Mouse (Mus musculus): ENCODE measurements around the gene Gli2. TPM values are rescaled to one million over a fixed set of nuclear protein-coding genes. Genes with fewer than 3 reads are reported as not detected.

The Gli2 gene
- total RNA-seq, 2 experiments from 2014 or later: 4.6 to 4.8 TPM

DNA sequence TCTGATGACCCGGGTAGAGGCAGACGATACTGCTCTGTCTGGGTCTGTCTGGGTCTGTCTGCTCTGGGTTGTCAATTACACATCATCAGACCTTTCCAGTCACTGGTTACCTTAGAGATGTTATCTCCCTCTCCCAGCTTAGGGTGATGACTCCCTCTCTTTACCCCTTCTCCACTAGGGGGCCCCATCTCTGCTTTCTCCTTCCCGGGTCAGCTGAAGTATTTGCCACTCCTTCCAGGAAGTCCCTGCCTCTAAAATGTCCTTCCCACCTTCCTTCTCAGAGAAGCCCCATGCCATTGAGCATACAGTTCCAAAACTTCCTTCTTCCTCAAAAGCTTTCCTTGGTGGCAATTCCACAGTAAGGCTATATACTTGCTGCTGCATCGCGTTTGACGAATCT lies 21.5 kb upstream of the Gli2 start:
- no peak for DNase-seq (ENCODE audit: low spot score in 2 of 2)
- Histone ChIP-seq H3K27ac (no peak overlapping the region), H3K4me3 (no peak overlapping the region)
- TF ChIP-seq CTCF (conservative IDR thresholded peaks at IDR 0.05): peak; percentile 53

DNA sequence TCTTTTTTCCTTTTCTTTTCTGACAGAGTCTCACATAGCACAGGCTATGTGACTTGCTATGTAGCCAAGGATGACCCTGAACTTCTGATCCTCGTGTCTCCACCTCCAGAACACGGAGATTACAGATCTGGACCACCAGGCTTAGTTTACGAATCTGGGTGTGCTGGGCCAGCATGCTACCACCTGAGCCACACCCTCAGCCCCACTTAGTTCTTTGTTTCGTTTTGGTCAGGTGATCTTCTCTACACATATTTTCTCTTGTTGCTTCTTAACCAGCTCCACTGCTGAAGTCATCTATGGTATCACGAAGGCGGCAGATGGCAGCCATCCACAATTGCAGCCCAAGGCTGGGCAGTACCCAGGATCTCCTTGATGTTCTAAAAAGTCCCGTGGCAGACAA lies 20.5 kb upstream of the Gli2 start:
- TF ChIP-seq CTCF (conservative IDR thresholded peaks at IDR 0.05): no peak
- DNase-seq (ENCODE audit: low spot score in 2 of 2): no peak
- H3K4me3 ChIP-seq: no peak overlapping the region
- no peak overlapping the region for H3K27ac ChIP-seq

DNA sequence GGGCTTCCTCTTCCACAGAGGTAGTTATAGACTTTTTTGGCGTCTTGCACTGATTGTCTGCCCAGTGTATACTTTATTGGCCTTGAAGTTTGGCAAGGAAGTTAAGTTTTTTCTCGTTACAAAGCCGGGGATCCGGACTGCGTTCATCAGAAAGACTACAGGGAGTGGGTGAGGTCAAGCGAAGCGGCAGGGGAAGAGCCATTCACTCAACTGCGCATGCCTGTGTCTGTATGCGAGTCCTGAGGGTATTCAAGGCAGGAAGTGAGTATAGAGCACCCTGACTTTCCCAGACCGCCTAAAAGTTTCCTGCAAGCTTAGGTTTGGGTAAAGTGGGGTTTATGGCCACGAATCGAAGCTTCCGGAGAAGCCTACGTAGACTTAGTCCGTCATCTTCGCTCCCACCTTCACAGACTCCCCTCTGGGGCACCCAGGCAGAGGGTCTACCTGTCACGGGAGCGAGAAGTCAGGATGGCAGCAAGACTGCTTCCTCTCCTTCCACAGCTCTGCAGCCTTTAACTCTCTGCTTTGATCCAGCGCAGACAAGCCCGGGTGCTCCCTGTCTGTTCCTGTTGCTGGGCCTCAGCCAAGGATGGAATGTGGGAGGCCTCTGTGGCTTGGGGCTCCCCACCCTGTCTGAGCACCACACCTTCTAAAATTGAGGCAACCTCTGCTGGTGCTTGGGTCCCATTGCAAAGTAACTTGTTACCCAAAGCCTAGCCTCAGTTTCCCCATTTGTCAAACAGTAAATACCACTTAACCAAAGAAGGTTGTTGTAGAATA lies 11.7 kb upstream of the Gli2 start:
- no peak for DNase-seq (ENCODE audit: low spot score in 2 of 2)
- TF ChIP-seq CTCF (conservative IDR thresholded peaks at IDR 0.05): no peak
- Histone ChIP-seq H3K4me3 (no peak overlapping the region), H3K27ac (no peak overlapping the region)

DNA sequence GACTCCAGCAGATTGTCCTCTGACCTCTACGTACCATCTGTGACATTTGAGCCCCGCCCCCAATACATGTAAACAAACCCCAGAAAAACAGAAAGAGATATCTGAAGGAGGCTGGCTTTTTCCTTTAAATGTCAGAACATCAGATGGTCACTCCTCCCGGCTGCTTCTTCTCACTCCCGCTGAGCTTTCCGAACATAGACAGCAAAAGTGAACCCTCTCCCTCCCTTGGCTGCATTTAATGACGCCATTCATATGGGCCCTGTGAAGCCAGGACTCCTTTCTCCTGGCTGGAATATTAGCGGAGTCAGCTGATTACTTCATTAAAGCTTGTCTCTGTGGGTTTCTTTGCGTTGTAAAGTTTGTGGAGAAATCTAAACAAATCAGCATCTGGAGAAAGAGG lies 3.1 kb upstream of the Gli2 start:
- TF ChIP-seq CTCF (conservative IDR thresholded peaks at IDR 0.05): no peak
- H3K4me3 ChIP-seq: no peak overlapping the region
- H3K27ac ChIP-seq: no peak overlapping the region
- DNase-seq (ENCODE audit: low spot score in 2 of 2): no peak

DNA sequence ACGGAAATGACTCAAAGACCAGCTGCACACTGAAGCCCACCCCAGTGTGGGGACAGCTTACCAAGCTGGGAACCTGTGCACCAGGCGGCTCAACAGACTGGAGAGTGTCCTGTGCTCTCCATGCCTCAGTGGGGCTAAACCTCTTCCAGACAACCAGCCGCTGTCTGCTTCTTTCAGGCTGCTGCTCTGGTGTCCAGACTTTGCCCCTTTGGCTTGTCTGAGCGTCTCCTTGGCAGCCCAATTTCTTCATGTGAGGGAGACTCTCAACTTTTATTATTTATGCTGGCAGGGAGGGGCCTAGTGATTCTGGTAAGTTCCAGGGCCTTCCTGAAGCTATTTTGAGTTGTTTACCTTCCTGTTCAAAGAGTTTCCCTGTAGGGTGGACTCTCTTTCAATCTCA lies 2.4 kb upstream of the Gli2 start:
- H3K4me3 ChIP-seq: no peak overlapping the region
- no peak for DNase-seq (ENCODE audit: low spot score in 2 of 2)
- no peak for TF ChIP-seq CTCF (conservative IDR thresholded peaks at IDR 0.05)
- no peak overlapping the region for H3K27ac ChIP-seq

DNA sequence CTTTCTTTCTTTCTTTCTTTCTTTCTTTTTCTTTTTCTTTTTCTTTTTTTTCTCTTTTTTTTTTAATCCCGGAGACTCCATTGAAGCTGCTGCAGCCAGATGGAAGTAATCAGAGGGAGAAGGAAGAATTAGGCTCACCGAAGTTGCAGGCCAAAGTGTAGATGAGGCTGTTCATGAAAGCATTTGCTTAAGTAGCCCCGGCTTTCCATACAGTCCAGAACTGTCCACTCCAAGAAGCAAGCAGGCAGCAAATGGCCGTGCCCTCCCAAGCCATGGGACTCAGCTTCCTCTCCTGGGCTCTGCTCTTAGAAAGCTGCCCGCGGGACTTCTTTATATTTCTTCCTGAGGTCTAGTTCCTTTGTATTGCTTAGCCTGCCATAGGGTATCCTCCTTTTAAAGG lies 1.0 kb upstream of the Gli2 start:
- Histone ChIP-seq H3K4me3 (peak overlapping the region; percentile 57; the same call in 1 of the 2 replicates), H3K27ac (no peak overlapping the region)
- TF ChIP-seq CTCF (conservative IDR thresholded peaks at IDR 0.05): no peak
- no peak for DNase-seq (ENCODE audit: low spot score in 2 of 2)

DNA sequence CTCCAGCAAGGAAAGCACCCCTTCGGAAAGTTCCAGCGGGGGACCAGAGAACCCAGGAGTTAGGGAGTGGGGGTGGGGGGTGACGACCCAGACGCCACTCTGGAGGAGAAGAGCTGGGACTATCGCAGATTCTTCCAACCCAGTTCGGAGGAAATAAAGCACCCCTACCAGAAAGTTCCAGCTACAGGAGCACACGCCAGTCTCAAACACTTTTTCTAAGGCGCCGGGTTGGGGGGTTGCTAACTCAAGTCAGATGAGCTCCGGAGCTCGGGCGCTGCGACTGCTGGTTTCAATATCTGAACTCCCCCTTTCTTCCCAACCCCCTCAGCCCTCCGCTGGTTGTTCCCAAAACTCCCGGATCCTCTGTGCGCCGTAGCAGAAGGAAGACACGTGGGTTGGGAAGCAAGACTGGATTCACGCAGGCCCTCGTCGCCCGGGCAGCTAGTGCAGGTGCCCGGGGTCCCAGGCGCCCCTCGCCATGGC lies 494 bp upstream of the Gli2 start:
- Histone ChIP-seq H3K27ac (peak overlapping the region; percentile 48; the same call in 1 of the 2 replicates), H3K4me3 (peak overlapping the region; percentile 57)
- no peak for DNase-seq (ENCODE audit: low spot score in 2 of 2)
- TF ChIP-seq CTCF (conservative IDR thresholded peaks at IDR 0.05): no peak

DNA sequence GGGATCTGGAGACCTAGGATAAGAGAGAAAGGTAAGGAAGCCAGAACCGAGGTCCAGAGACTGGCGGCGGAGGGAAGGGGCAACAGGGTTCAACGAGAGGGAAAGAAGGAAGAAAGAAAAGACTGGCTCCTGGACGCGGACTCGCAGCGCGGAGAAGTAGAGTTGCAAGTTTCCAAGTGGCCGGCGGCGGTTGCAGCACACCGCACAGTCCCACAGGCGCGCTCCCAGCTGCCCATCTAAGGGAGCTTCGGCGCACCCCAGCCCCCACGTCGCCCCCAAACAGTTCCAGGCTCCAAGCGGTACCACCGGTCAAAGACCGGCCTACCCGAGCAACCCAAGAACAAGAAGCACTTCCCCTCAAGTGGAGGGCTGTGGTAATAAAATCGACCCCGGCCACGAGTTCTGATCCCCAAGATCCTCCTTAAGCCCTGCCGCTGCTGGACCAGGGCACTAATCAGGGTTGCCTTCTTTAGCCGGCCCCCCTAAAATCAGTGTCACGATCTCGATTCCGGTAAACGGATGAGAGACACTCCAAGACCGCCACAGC lies 715 bp downstream of the Gli2 start:
- peak overlapping the region; percentile 78 for H3K27ac ChIP-seq
- TF ChIP-seq CTCF (conservative IDR thresholded peaks at IDR 0.05): no peak
- peak overlapping the region; percentile 57 for H3K4me3 ChIP-seq
- DNase-seq (ENCODE audit: low spot score in 2 of 2): no peak

DNA sequence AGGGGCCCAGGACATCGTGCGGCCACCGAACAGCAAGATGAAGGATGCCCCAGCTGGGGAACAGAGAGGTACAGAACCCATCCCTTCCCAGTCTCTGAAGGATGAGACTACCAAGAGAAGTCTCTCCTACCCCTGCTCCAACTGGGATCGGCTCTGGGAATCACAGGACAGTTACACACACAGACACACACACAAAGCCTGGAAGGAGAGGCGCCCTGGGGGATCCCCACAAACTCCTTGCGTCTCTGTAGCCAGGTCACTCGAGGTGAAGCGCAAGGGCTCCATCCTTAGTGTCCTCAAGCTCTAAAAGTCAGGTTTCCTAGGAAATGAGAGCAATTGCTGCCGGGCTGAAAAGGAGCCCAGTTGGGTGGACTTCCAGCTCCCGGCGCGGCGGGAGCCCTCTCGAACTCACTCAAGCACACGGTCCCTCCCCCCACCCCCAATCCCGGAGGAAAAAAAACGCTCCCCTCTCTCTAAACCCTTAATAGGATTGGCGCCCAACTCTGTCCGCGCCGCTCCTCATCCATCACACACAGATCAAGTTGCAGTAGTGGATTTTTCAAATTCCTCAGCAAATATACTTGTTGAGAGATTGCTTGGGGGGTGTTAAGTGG lies 1.4 kb downstream of the Gli2 start:
- no peak for TF ChIP-seq CTCF (conservative IDR thresholded peaks at IDR 0.05)
- DNase-seq (ENCODE audit: low spot score in 2 of 2): no peak
- peak overlapping the region; percentile 57 for H3K4me3 ChIP-seq
- peak overlapping the region; percentile 78 for H3K27ac ChIP-seq

DNA sequence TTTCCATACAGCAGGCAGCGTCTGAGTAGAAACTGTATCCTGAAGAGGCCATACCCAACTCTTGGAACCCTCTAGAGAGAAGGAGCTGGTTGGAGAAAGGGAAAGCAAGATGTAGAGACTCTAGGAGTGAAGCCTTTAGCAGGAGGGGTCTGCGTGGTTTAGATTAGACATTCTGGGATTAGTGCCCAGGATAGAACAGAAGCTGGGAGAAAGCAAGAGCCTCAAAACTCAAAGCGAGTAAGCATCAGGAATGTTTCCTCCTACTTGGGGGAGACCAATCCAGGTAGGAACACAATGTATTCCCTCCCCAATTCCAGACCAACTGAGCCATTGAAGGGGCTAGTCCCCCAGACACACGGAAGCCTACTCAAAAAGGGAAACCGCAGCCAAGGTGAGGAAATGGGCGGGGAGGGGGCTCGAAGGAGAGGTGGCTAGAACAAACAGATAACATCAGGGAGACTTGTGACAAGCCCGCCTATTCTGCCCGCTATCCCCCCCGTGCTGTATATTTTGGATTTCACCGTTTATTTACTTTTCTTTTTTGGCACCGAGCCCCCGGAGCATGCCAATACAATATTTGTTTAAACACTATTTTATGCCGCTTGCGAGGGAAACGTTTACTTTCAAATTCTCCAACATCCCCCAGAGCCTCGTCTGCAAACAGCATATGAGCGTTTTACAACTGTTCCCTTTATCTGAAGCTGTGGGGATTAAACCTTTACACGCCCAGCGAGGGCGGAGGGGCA lies 2.1 kb downstream of the Gli2 start:
- Histone ChIP-seq H3K27ac (peak overlapping the region; percentile 78), H3K4me3 (peak overlapping the region; percentile 57)
- DNase-seq (ENCODE audit: low spot score in 2 of 2): no peak
- TF ChIP-seq CTCF (conservative IDR thresholded peaks at IDR 0.05): no peak

DNA sequence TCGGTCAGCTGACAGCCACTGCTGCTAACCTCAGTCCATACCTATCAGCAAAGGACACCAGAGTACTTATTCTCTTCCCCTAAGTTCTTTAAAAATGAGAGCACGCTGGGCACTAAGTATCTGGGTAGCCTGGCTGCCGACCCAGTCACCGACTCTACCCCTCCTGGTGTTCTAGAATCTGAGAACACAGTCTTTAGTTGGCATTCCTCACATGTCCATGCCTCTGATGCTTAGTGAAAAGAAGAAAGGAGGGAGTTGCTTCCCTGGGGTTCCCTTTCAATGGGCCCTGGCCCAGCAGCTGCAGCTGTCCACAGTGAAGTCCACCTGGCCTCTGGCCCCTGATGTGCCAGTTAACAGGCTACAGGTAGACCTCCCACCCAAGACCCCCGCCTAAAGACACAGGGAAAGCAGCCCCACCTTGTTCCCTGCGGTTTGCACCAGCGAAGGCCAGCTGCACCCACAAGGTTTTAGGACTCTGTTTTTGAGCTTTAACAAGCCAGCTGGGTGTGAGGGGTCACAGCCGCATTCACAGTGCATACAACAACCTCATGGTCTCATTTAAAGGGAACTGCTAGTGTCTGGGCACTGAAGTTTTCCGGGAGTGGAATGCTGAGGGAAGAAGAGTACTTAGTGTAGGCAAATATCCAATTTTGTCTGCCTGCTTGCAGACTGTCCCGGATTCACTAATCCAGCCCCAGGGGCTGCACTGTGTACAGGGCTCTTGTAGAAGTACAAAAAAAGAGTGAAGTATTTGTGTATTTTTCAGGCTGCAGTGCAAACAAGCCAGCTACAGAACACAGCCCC lies 3.4 kb downstream of the Gli2 start:
- TF ChIP-seq CTCF (conservative IDR thresholded peaks at IDR 0.05): no peak
- Histone ChIP-seq H3K4me3 (no peak overlapping the region; the same call in 1 of the 2 replicates), H3K27ac (peak overlapping the region; percentile 77)
- peak in 1 of 2 experiments; percentile 46 for DNase-seq (ENCODE audit: low spot score in 2 of 2)

DNA sequence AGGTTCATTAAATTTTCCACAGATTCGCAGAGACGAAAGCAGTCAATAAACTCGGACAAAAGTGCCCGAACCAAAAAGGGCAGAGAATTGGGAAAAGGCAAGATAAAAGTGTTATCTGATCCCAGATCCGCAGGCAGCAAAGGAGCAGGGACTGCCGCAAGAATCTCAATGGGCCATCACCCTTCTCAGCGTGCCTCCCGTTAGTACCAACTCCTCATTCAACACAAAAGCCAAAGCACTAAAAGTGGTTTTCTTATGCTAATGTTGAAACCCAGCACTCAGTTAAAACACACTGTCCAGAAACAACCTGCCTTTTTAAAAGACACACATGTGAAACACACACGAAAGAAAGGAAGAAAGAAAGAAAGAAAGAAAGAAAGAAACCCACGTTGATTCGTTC lies 4.4 kb downstream of the Gli2 start:
- no peak for DNase-seq (ENCODE audit: low spot score in 2 of 2)
- H3K4me3 ChIP-seq: no peak overlapping the region
- no peak for TF ChIP-seq CTCF (conservative IDR thresholded peaks at IDR 0.05)
- peak overlapping the region; percentile 77 for H3K27ac ChIP-seq
